Mouse (Mus musculus) heart, adult 9 months (tissue): ENCODE measurements at regions not wholly inside any gene's neighbourhood (a gene's known extent, or its start where the extent isn't known, plus 50 kb on each side); places are given as distances from the start of the nearest gene placed in this dataset.

Experiments
- DNase-seq, 2 experiments: peaks; one replicate each; pipeline ENCODE4 v3.0.0; 2022; ENCODE audit warnings: low spot score in 2 of 2

DNA sequence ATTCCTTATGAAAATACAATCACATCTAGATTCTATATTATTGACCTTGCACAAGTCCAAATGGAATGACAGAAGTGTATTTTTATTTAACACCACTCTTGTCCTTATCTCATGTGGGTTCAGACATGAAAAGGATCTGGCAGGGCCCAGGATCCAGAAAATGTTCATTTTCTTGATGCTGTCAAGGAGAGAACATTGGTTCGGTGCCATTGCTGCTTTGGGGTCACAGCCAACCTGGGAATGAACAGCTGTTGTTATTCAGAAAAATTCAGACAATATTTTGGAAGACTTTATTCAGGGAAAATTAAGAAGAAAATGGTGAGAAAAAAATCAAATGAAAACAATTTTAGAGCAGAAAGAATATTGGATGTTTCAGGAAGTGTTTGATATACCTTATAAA is 590.0 kb downstream of the Iqcm start:
- no peak for DNase-seq

DNA sequence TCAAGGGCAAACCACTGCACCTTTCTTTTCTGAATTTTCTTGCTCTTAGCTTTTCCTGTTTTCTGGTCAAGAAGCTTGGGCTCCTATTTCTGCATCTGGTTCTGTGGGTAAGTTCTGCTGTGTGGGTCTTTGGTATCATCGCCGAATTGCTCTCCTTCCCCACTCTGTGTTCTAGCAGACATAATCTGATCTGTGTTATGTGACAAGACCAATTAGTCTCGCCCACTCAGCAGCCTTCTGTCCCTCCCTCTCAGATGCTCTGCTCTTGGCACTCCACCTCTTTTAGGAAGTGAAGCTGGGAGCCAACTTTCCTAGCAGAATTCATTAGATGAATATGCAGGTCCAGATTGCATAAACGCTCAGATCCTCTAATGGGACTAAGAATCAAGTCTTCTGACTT is 603.5 kb downstream of the Iqcm start:
- DNase-seq: peak in 1 of 2 experiments; percentile 1

DNA sequence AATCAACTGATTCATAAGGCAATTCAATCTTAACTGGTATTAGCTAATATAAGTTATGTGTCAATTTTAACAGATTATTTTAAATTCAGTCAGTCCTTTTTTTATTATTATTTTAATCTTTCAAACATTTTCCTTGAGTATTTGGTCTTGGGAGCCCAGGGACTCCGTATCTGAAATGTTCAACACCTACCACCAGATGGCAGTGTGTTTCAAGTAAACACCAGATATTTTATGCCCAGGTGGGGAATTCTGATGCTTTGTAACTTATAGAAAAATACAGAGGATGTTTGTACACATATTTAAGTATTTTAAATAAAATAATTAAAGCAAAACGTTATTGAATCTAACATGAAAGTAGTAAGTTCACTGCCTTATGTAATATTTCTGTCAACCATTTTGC is 619.2 kb downstream of the Iqcm start:
- DNase-seq: peak in 1 of 2 experiments; percentile 8

DNA sequence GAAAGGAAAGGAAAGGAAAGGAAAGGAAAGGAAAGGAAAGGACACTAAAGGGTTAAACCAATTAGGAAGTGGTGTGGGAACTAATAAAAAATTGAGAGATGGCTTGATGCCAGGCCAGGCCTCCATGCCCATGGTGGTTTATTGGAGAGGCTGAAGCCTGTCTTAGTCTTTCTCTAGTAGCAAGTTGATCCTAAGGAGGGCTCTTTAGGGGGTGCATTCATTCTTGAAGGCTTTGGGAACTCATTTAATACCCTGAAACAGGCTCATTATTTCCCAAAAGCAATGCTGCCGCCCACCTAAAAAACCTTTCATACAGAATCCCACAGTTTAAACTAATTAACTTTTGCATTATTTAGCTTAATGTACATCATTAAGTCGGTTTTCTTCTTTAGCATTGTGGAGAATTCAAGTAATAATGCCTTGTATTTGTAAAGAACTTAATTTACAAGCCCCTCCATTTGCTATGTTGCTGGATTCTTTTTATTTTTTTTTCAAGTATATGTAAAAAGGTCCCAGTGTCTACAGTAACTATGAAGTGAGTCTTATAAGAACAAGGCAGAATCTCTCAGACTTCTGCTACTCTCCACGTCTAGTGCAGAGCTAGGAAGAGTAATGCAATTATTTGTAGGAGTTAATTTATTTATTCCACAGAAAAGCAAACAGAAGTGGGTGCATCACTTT is 624.3 kb downstream of the Iqcm start:
- no peak for DNase-seq

DNA sequence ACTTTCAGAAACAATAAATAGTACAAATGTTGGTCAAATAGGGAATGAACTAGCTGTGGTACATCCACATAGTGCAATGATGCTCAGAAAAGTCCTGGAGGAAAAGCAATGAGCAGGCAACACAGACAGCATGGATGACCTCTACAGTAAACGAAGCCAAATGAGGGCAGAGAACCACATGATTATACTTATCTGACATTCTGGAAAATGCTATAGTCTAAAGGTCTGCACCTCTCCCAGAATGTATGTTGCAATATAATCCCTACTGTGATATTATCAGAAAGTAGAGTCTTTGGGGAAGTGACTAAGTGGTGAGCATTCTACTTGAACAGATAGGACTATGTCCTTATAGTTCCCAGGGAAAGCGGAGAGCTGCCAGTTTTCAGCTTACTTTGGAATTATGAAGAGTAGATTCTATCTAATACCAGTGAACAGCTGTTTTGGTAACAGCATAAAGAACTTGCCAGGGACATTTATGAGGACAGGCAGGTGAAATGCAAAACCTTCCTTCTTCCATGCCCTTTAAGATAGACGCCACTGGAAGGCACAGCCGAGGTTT is 672.2 kb downstream of the Iqcm start:
- DNase-seq: no peak

DNA sequence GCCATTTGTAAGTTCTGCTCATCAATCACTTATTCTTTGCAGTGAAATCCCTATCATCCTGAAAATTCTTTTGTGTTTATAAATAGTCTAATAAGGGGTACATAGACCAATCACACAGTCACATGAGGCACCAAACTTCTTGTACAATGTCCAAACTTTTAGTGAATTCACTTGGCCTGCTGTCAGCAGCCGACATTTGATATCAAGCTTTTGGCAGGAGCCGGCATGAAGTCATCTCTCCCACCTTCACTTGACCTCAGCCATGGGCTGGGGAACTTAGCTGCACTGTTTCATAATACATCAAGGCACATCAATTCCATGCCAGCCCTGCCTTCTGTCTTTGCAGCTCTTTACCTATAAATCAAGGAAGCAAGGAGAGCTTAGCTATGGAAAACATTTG is 679.0 kb downstream of the Iqcm start:
- peak; percentile 50 to 79 for DNase-seq

DNA sequence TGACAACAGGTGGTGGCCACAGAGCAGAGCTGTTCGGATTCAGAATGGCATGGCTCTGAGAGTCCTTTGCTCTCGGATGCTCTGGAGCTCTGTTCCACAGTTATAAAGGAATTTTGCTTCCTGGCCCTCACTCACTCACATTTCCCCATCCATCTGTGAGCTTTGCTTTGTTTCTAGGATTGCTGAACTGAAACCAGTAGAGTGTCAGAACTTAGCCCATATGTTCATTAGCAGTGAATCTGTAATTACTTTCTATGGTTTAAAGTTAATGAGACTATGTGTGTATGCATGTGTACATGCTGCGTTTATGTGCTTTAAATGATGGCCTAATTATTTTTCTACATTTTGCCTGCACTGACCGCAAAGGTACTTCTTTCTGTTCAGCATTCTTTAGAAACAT is 688.7 kb downstream of the Iqcm start:
- DNase-seq: no peak

DNA sequence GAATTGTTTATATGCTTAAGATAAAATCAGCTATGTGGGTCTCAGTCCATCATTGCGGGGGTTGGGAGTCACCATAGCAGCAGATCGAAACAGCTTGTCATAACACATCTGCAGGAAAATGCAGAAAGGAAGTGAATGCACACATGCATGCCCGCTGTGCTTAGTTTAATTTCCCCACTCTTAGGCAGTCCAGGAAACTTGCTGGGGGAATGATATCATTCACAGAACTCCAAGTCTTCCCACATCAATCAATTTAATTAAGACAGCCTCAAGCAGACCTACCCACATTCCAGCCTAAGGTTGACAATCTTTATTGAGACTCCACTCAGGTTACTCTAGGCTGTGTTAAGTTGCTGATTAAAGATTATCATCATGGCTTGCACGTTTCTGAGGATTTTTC is 700.2 kb downstream of the Iqcm start:
- DNase-seq: no peak

DNA sequence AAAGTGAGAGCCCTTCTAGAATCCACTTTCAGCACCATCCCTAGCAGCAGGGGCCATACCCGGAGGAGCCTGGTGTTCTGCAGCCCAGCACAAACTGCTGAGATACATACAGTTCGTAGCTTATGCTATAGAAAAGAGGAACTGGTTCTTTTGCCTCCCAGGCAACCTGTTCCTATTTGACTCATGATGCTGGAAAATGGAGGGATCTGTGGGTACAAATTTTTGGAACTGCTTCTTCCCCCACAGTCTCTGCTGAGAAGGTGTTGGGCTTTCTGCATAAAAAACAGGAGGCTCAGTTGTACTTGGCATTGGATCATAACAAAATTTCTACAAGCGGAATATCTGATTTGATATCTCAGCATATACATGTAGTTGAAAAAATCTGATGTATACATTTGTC is 716.7 kb upstream of the Nr3c2 start:
- no peak for DNase-seq

DNA sequence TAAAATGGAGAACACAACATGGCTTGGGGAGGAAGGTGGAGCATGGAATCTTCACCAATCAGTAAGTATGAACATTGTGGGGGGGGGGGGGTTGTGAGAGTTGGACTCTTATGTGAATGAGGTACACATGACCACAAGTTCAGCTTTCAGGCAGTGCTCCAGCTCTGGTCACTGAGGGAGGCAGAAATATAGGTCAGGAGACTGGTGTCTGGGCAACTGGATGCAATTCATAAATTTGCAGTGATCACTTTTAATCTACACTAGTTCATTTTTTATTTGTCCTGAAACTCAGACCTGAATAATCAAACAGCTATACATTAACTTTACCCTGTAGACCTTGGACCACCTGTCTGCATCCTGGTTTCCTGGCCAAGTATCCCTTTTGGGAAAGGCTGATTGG is 715.4 kb upstream of the Nr3c2 start:
- DNase-seq: no peak

DNA sequence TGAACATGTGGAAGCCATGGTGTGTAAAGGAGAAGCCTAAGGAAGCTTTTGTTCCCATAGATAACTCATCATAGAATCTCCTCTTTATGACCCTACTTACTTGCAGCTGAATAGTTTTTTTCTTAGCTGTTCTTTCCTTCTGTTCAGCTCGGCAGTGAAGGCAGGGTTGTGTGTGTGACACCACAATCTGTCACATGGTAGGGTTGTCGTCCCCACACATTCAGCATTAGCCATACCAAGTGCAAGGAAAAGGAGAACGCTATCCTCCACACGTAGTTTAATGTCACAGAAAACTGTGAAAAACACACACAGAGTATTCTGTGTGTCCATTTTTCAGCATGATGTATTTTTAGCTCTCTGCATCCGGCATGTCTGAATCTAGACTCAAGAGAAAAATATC is 711.9 kb upstream of the Nr3c2 start:
- DNase-seq: no peak

DNA sequence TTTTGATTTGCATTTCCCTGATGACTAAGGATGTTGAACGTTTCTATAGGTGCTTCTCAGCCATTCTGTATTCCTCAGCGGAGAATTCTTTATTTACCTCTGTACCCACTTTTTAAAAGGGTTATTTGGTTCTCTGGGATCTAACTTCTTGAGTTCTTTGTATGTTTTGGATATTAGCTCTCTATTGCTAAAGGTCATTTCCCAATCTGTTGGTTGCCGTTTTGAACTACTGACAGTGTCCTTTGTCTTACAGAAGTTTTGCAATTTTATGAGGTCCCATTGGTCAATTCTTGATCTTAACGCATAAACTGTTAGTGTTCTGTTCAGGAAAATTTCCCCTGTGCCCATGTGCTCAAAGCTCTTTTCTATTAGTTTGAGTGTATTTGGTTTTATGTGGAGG is 687.4 kb upstream of the Nr3c2 start:
- DNase-seq: no peak

DNA sequence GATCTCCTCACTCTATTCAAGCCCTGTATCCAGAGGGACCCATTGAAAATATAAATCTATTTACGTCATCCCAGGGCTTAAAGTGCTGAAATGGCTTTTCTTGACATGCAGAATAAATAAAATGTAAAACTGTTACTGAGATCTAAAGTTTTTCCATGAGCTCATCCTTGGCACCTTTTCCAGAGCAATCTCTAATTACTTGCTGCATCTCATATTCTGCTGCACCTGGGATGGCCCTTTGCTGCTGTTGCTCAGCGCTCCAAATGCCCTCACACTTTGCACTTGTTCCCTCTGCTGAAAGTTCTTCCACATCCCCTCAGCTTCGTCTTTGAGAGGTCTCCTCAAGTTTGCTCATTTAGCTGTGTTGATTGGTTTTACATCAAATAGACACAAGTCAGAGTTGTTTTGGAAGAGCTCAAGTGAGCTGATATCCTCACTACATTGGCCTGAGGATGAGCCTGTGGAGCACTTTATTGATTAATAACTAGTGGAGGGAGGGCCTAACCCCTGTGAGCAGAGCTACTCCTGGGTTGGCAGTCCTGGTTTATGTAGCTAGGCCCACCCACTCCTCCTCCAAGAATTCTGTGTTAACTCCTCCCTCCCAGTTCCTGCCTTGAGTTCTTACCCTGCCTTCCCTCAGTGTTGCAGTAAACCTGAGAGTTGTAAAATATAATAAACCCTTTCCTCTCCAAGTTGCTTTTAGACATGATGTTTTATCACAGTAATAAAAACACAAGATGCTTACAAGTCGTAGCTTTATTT is 681.2 kb upstream of the Nr3c2 start:
- DNase-seq: no peak

DNA sequence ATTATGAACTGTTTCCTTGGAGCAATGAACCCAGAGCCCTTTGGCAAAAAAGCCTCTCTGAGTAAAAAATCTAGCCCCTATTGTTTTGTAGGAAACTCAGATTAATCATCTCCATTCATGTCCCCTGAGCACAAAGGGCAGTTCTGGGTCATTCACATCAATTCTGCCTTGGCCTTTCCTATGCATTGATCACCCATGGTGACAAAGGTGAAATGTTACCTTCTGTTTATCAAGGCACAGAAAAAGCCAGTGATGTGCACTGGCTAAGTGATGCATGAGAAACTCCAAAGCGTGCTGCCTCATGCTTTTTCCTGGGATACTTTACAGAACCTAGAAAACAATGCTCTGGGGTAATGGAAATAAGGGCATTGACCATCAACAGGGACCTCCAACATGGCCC is 668.4 kb upstream of the Nr3c2 start:
- DNase-seq: no peak

DNA sequence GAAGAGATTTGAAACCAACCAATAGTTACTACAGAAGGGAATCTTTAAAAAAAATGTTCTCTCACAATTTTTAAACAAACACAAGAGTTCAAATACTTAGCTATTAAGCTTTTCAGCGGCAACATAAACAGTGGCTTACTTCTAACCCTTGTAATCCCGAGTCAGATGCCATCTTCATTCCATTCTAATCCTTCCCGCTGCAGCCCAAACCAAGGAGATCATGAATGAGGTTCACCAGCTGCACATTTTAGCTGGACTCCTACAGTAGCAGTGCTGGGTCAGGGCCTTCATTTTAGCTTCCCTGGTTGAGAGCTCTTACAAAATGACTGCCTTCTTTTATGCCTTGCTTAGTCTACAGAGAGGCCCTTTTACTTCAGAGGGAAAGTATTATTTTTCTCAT is 650.0 kb upstream of the Nr3c2 start:
- DNase-seq: no peak

DNA sequence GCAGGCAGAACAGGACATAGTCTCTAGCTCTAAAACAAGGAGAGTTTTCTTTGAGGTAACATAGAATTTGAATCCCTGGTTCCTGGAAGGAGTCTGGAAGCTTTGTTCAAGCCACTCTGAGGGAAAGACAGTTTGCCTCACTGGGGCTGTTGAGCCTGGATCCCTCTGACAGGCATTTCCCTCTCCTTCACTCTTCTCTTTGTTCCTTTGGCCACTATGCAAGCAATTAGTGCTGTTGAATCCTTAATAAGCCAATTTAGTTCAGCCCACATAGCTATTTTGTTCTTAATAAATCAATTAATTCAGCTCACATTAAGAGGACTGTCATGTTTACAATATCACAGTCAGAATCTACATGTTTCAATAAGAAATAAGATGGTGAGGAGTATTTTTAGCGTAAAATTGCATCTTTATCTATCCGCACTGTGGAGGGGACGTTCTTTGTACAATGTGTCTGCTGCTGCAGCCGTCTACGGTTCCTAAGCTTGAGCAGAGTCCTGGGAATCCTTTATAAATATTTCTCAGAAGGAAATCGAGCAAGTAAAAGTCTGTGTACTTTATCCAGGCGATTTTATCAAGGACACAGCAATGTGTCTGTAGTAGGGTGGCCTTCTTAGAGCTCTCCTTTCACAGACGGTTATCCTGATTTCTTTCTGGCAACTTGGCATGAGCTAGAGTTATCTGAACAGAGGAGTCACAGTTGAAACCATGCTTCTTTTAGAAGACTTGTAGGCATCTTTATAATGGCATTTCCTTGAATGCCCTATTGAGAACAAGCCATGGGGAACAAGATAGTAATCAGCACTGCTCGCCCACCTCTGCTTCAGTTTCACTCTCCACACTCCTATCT is 646.9 kb upstream of the Nr3c2 start:
- DNase-seq: no peak
